Mouse (Mus musculus) limb, embryonic 14.5 days (tissue): Measurements from ENCODE around the gene Map6. TPM values are rescaled to one million over a fixed set of nuclear protein-coding genes. Genes with fewer than 3 reads are reported as not detected.

Source experiments
- ATAC-seq: fragments of 200-750 bp; cut with Nextera tagmentation; 2 replicates; pipeline ENCODE4 v1.8.0; 2017; ENCODE audit warnings: low read depth, moderate number of reproducible peaks, moderate TSS enrichment; ENCODE audit not compliant: low FRiP score
- DNase-seq: peaks from one replicate; pipeline ENCODE4 v3.0.0-alpha.2; 2015; ENCODE audit warnings: low spot score
- H3K27ac ChIP-seq: fragments of 300-500 bp; sonication (generic); replicated peaks from 2 replicates; pipeline ENCODE4 v1.5.1; 2014; ENCODE audit warnings: low read depth, mild to moderate bottlenecking, low read length, moderate library complexity, mixed read lengths
- H3K27me3 ChIP-seq: fragments of 300-500 bp; sonication (generic); 2 replicates; pipeline ENCODE4 v1.6.1; 2014; ENCODE audit warnings: low read length, mixed read lengths; ENCODE audit not compliant: control insufficient read depth, insufficient read depth
- H3K36me3 ChIP-seq: fragments of 300-500 bp; sonication (generic); 2 replicates; pipeline ENCODE4 v1.6.1; 2014; ENCODE audit warnings: mild to moderate bottlenecking, low read length, moderate library complexity, mixed read lengths; ENCODE audit not compliant: control insufficient read depth, insufficient read depth
- H3K4me1 ChIP-seq: fragments of 300-500 bp; sonication (generic); 2 replicates; pipeline ENCODE4 v1.6.1; 2014; ENCODE audit warnings: antibody characterized with exemption, low read length, mixed read lengths; ENCODE audit not compliant: control insufficient read depth, insufficient read depth
- H3K4me2 ChIP-seq: fragments of 300-500 bp; sonication (generic); replicated peaks from 2 replicates; pipeline ENCODE4 v1.6.1; 2014; ENCODE audit warnings: low read depth, mild to moderate bottlenecking, low read length, moderate library complexity; ENCODE audit not compliant: severe bottlenecking
- H3K4me3 ChIP-seq: fragments of 300-500 bp; sonication (generic); replicated peaks from 2 replicates; pipeline ENCODE4 v1.5.1; 2014; ENCODE audit warnings: low read length
- H3K9ac ChIP-seq: fragments of 300-500 bp; sonication (generic); 2 replicates; pipeline ENCODE4 v1.6.1; 2014; ENCODE audit warnings: mild to moderate bottlenecking, low read depth, low read length, moderate library complexity; ENCODE audit not compliant: severe bottlenecking
- H3K9me3 ChIP-seq: fragments of 300-500 bp; sonication (generic); 2 replicates; pipeline ENCODE4 v1.6.1; 2016; ENCODE audit warnings: low read length; ENCODE audit not compliant: control insufficient read depth
- POLR2A ChIP-seq: fragments of 200-500 bp; IDR thresholded peaks from 2 replicates; pipeline ENCODE4 v1.8.0; 2012; ENCODE audit warnings: inconsistent platforms, mild to moderate bottlenecking, moderate library complexity, borderline replicate concordance; ENCODE audit not compliant: insufficient read depth, insufficient read length; ENCODE audit errors: extremely low read depth
- WGBS: fragments of 180-500 bp; shearing (Covaris S2); extraction: QIAGEN DNeasy Blood & Tissue Kit; methylation state at CpG from one replicate; pipeline ENCODE4 v1.1.7; 2014; 5-methylcytosine and 5-hydroxymethylcytosine counted together
- polyA plus RNA-seq, 2 experiments: library from polyadenylated mRNA; depleted of rRNA in 1 of 2; stranded (reverse) in 1 of 2; unstranded in 1 of 2; fragments of >200 nt; fragmentation: Nextera tagmentation in 1 of 2; extraction: Ambion mirVana in 1 of 2; gene quantifications; 2 replicates each; pipeline versions ENCODE4 v1.2.1 to v1.2.3; 2012 to 2014

Map6 gene
- polyA plus RNA-seq, 2 experiments = 3.5 to 6.3 TPM

DNA sequence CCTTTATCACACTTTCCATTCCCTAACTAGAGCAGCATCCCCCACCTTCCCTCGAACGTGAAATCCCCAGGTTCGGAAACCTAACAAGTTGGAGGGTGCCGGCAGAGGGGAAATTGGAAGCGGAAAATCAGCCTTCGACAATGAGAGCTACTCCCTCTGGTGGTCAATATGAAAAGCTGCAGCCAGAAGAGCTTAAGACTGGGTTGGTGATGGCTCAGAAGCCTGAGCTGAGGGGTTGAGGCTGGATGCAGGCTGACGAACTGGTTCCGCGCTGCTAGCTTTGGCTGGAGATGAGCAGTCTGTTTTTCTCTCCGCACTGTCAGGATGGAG is 17.7 kb upstream of the Map6 start:
- peak overlapping the region; percentile 40 for H3K4me3 ChIP-seq
- ATAC-seq (peak; percentile 54; the same call in 1 of the 2 replicates), DNase-seq (peak; percentile 91)
- no peak overlapping the region for H3K9ac ChIP-seq
- no peaks in the 10 kb centered on the region for H3K9me3 ChIP-seq
- H3K27me3 ChIP-seq = no peaks in the 10 kb centered on the region
- 0 out of 2 replicates have a peak, but pooled peaks cover 3% of the 10 kb centered on the region for H3K4me1 ChIP-seq
- H3K36me3 ChIP-seq = no peaks in the 10 kb centered on the region
- TF ChIP-seq POLR2A = no peak
- peak overlapping the region; percentile 72 for H3K4me2 ChIP-seq
- no peak overlapping the region for H3K27ac ChIP-seq
- under 1% methylated on average over 10 of the region's 10 CpGs for WGBS

DNA sequence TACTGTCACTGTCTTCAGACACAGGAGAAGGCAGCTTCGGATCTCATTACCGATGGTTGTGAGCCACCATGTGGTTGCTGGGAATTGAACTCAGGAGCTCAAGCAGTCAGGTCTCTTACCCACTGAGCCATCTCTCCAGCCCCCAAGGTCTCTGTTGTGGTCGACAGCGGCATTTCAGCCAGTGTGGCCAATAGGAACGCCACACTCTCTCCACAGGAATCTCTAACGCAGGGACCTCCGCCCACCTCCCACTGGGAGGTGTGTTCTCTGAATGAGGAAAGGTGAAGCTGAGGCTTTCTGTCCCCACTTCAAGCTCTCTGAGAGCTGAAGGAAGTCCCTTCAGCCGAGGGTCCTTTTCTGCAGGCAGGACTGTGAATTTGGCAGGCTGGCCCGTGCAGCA is 16.9 kb upstream of the Map6 start:
- no peak overlapping the region for H3K9ac ChIP-seq
- no peak for DNase-seq
- no peak overlapping the region for H3K4me2 ChIP-seq
- 45% methylated on average over 9 of the region's 9 CpGs for WGBS
- no peak for TF ChIP-seq POLR2A
- no peaks in the 10 kb centered on the region for H3K27me3 ChIP-seq
- no peak overlapping the region for H3K27ac ChIP-seq
- H3K36me3 ChIP-seq = no peaks in the 10 kb centered on the region
- H3K9me3 ChIP-seq = no peaks in the 10 kb centered on the region
- no peak for ATAC-seq
- no peak overlapping the region for H3K4me3 ChIP-seq
- 0 out of 2 replicates have a peak, but pooled peaks cover 3% of the 10 kb centered on the region for H3K4me1 ChIP-seq

DNA sequence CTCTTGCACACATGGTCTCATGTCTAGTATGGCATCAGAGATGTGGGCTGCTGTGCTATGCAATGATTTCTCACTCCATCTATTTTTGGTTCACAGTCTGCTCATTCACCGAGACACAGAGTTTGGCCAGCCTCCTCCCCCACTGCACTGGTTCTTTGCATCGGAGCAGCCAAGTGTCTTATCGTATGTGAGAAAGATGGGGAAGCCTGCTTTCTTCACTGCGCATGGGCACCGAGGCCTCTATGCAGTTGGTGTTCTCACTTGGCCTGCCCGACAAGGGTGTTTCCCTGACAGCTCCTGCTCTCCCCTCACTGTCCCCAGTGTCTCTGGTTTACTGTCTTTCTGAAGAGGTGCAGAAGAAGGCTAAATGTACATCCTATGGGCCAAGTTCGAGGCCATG is 12.2 kb upstream of the Map6 start:
- 80% methylated on average over 7 of the region's 7 CpGs for WGBS
- no peak for ATAC-seq
- H3K4me3 ChIP-seq = no peak overlapping the region

DNA sequence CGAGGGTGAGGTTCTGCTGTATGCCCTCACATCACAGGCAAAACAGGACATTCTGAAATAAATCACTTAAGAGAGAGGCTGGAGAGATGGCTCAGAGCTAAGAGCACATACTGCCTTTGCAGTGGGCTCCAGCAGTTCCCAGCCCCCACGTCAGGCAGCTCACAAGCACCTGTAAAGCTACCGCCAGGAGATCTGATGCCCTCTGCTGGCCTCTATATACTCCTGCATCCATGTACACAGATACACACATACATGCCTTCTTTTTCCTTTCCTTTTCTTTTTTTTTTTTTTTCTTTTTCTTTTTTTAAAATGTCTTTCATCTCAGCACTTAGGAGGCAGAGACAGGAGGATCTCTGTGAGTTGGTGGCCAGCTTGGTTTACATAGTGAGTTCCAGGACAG is 5.3 kb upstream of the Map6 start:
- 78% methylated on average over 3 of the region's 3 CpGs for WGBS
- DNase-seq = no peak

More for the DNA sequence above, 12.2 kb upstream of the Map6 start:
- no peak overlapping the region for H3K9ac ChIP-seq
- TF ChIP-seq POLR2A = no peak
- H3K27ac ChIP-seq = no peak overlapping the region
- H3K4me2 ChIP-seq = no peak overlapping the region
- H3K9me3 ChIP-seq = no peaks in the 10 kb centered on the region
- H3K36me3 ChIP-seq = no peaks in the 10 kb centered on the region
- no peak for DNase-seq
- H3K27me3 ChIP-seq = no peaks in the 10 kb centered on the region
- H3K4me1 ChIP-seq = no peaks in the 10 kb centered on the region

DNA sequence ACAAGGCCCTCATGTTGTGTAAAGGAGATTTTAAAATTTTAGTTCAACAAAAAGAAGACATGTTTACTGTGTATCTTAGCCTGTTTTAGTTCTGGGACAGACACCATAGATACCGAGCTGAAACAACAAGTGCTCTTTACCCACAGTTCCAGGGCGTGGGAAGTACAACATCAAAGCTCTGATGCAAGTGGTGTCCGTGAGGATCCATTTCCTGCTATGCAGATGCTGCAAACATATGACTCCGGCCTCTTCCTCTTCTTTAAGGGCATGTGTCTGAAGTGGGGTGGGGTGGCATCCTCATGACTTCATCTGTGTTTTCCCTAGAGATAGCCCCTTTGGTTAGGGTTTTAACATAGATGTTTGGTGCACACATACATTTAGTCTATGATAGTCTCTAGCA is 3.7 kb upstream of the Map6 start:
- no peak overlapping the region for H3K9ac ChIP-seq
- H3K27me3 ChIP-seq = peaks cover 38% of the 10 kb centered on the region
- no peak overlapping the region for H3K4me3 ChIP-seq
- ATAC-seq (no peak), DNase-seq (no peak)
- no peaks in the 10 kb centered on the region for H3K36me3 ChIP-seq
- peaks cover 5% of the 10 kb centered on the region; the same call in 1 of the 2 replicates for H3K4me1 ChIP-seq
- no peak overlapping the region for H3K4me2 ChIP-seq
- H3K9me3 ChIP-seq = no peaks in the 10 kb centered on the region
- no peak overlapping the region for H3K27ac ChIP-seq
- WGBS = 53% methylated on average over 4 of the region's 4 CpGs
- no peak for TF ChIP-seq POLR2A

More for the DNA sequence above, 5.3 kb upstream of the Map6 start:
- Histone ChIP-seq H3K36me3 (no peaks in the 10 kb centered on the region), H3K4me1 (no peaks in the 10 kb centered on the region), H3K4me3 (no peak overlapping the region), H3K4me2 (no peak overlapping the region), H3K27me3 (peaks cover 22% of the 10 kb centered on the region; the same call in 1 of the 2 replicates), H3K27ac (no peak overlapping the region), H3K9ac (no peak overlapping the region), H3K9me3 (no peaks in the 10 kb centered on the region)
- no peak for ATAC-seq
- no peak for TF ChIP-seq POLR2A

DNA sequence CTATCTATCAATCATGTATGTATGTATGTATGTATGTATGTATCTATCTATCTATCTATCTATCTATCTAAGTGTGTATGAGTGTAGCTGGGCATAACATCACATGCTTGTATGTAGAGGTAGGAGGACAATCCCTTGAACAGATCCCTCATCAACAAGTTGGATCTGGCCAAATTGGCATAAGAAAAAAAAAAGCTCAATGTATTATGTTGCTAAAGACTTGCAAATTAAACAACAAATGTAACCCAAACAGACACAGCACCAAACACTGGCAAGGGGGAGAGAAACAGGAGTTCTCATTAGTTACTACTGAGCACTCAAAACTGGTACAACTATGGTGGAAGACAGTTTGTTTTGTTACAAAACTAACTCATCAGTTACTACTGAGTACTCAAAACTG is 2.6 kb upstream of the Map6 start:
- ATAC-seq (no peak), DNase-seq (no peak)
- Histone ChIP-seq H3K9ac (no peak overlapping the region), H3K4me3 (no peak overlapping the region), H3K36me3 (no peaks in the 10 kb centered on the region), H3K9me3 (no peaks in the 10 kb centered on the region), H3K4me2 (no peak overlapping the region), H3K27me3 (peaks cover 48% of the 10 kb centered on the region), H3K27ac (no peak overlapping the region), H3K4me1 (peaks cover 16% of the 10 kb centered on the region)
- TF ChIP-seq POLR2A = no peak
